Mouse (Mus musculus) left cerebral cortex, adult 2 months (tissue): ENCODE results near the gene Tubg2. TPM values are rescaled to one million over a fixed set of nuclear protein-coding genes. Genes with fewer than 3 reads are reported as not detected.
A peak's percentile ranks its signal among the peaks of the same experiment; 100 is the strongest.

Source experiments
- DNase-seq, 2 experiments: peaks; one replicate each; pipeline ENCODE4 v3.0.0; 2021 to 2022; ENCODE audit warnings: low spot score in 2 of 2, mixed read lengths in 1 of 2; ENCODE audit errors: extremely low spot score in 1 of 2
- H3K27ac ChIP-seq: fragments of 200-600 bp; 2 replicates; pipeline ENCODE4 v1.8.1; 2022
- H3K4me3 ChIP-seq: fragments of 200-600 bp; 2 replicates; pipeline ENCODE4 v1.8.1; 2022
- CTCF ChIP-seq: fragments of 200-600 bp; IDR thresholded peaks from 2 replicates; pipeline ENCODE4 v1.8.1; 2022; ENCODE audit warnings: antibody characterized with exemption, mild to moderate bottlenecking, moderate library complexity
- intact Hi-C: fragments of 180-260 bp; cut with DNase I; formaldehyde crosslinking; loops from one replicate; pipeline ENCODE4 v1.15.1; 2025
- total RNA-seq, 2 experiments: library from RNA; stranded (reverse); gene quantifications; 2 replicates each; pipeline ENCODE4 v1.2.3; 2021

Gene Tubg2
- total RNA-seq, 2 experiments from 2014 or later: 51.4 to 52.9 TPM

DNA sequence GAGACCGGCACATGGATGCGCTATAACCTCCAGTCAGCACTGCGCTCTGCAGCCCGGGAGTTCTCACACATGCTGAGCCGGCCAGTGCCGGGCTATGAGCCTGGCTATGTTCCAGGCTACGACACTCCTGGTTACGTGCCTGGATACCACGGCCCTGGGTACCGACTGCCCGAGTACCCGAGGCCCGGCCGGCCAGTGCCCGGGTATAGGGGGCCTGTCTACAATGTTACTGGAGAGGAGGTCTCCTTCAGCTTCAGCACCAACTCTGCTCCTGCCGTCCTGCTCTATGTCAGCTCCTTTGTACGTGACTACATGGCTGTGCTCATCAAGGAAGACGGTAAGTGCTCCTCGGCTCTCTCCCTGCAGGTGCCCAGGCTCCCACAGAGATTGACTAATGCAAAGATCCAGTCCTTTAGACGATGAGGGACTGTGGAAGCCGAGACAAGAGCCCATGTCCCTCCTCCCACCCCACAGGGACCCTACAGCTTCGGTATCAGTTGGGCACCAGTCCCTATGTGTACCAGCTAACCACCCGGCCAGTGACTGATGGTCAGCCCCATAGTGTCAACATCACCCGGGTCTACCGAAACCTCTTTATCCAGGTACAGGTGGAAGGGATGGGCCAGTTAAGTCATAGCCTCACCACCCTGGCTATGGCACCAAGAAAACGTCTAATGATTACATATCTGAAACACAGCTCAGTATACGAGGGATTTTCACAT is 31.0 kb downstream of the Tubg2 start:
- no peak for TF ChIP-seq CTCF
- H3K27ac ChIP-seq: no peak overlapping the region
- DNase-seq: no peak
- intact Hi-C loops: no loop called here
- H3K4me3 ChIP-seq: no peak overlapping the region

DNA sequence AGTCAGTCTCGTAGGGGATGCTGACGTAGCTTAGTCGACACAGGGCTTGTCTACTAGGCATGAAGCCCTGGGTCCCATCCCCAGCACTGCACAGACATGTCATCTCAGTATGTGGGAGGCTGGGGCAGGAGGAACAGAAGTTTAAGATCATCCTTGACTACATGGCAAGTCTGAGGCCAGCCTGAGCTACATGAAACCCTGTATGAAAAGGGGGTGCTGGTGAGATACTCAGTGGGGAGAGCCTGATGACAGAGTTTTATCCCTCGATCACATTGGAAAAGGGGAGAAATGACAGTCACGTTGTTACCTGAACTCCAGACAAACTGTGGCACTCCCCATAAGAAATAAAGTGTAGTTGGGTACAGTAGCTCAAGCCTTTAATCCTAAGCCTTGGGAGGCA is 31.8 kb downstream of the Tubg2 start:
- Histone ChIP-seq H3K4me3 (no peak overlapping the region), H3K27ac (no peak overlapping the region)
- intact Hi-C loops: no loop called here
- no peak for TF ChIP-seq CTCF
- DNase-seq: no peak

DNA sequence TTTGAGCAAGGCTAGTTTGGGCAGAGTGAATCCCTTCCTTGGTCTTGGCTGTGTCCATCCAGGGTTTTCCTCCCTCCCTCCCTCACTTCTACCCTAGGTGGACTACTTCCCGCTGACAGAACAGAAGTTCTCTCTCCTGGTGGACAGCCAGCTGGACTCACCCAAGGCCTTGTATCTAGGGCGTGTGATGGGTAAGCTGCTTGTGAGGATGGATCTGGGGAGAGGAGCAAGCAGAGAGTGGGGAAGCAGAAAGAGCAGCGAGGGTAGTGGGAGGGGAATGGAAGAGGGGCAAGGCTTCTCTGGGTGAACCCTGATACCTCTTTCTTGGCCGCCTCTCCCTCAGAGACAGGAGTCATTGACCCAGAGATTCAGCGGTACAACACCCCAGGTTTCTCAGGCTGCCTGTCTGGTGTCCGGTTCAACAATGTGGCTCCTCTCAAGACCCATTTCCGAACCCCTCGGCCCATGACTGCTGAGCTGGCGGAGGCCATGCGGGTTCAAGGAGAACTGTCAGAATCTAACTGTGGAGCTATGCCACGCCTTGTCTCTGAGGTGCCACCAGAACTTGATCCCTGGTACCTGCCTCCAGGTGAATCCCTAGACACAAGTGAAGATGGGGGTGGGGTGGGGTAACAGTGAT is 32.6 kb downstream of the Tubg2 start:
- intact Hi-C loops: no loop called here
- Histone ChIP-seq H3K27ac (no peak overlapping the region), H3K4me3 (no peak overlapping the region)
- TF ChIP-seq CTCF: no peak
- no peak for DNase-seq

DNA sequence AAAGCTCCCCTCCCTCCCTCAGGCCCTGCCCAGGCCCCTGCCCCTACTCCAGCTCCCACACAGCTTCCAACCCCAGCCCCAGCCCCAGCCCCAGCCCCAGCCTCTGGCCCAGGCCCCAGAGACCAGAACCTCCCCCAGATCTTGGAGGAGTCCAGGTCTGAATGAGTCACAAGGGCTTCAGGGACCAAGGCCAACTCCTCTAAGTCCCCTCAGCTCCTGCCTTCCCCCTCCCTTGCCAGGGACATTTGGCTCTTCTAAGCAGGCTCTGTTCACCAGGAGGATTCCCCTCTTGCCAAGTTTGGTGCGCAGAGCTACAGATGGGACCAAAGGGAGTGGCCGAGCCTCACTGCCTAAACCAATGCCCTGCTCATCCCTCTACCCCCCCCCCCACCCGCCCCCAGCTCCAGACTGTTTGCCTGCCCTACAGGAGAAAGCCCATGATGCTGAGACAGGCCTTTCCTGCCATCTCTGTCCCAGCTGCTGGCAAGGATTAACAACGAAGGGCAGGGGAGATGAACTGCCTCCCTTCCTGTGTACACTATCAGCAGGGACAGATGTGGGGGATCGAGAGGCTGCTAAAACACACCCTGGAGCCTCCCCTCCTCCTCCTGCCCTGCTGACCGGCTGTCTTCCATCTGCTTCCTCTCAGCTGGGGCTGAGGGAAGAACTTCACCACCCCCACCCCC is 33.9 kb downstream of the Tubg2 start:
- TF ChIP-seq CTCF: no peak
- intact Hi-C loops: no loop called here
- peak in 1 of 2 experiments; percentile 42 for DNase-seq
- peak overlapping the region; percentile 74 for H3K27ac ChIP-seq
- no peak overlapping the region for H3K4me3 ChIP-seq

DNA sequence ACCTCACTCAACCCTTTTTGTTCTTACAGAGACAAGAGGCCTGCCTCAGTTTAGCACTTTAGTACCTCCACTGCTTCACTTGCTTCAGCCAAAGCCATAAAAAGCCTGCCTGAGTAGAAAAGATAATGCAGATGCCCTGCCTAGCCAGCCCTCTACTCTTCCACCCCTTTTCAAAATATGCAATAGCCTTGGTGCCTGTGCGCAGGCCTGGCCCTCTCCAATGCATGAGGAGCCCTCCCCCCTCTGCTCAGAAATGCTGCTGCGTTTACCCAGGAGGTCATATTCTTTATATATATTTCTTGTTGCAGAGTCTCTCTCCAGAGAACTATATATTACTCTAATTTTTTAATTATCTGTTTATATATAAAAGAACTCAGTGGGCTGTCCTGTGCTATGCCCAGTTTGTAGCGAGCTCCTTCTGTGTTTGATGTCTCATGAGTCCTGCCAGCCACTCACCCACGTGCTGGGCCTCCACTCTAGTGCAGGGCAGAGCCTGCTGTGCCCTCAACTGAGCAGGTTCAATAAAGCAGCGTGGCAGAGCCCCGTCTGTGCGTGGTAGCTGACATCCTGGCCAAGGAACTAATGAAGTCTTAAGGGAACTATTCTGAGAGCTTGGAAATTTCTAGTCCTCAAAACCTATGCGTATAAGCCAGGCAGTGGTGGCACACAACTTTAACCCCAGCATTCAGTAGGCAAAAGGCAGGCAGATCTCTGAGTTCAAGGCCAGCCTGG is 34.6 kb downstream of the Tubg2 start:
- DNase-seq: no peak
- peak overlapping the region; percentile 72 for H3K27ac ChIP-seq
- intact Hi-C loops: no loop called here

DNA sequence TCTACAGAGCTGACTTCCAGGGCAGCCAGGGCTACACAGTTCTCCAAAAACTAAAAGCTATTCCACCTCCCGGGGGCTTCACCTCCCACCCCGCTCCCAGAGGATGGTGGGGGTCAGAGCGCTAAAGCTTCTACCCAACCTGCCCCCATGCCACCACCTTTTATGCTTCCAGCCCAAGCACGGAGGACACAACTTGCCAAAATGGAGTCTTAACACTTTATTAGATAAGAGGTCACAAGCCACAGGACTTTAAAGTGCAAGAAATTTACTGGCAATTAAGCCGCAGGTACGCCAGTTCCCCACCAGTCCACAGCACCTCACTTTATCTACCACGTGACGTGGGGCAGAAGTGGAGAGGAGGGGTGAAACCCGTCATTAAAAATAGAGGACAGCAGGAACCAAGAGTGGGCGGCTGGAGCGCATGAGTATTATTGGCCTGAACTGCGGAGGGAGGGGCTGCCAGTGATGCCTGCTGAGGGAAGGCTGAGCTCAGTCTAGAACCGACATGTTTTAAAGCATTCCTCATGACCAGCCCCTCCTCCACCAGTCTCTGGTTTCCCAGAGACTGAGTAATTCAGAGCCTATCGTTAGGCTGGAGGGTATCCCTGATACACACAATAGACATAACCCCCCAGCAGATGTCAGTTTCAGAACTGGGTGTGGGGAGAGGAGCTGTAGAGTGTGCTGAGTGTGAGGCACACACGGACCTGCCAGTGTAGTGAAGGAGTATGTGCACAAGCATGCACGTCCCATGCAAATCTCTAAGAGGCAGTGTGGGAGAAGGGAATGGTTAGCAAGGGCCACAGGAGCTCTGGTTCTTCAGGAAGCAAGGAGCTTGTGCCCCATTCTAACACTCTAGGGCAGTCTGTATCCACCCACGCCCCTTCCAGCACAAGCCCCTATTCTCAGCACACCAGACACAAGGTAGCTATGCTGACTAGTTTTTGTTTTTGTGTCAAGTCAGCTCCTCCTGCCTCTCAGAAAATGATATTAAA is 35.5 kb downstream of the Tubg2 start:
- Histone ChIP-seq H3K27ac (peak overlapping the region; percentile 59), H3K4me3 (no peak overlapping the region)
- DNase-seq: no peak
- intact Hi-C loops: no loop called here
- TF ChIP-seq CTCF: no peak

More for the DNA sequence above, 34.6 kb downstream of the Tubg2 start:
- no peak overlapping the region for H3K4me3 ChIP-seq
- TF ChIP-seq CTCF: no peak

DNA sequence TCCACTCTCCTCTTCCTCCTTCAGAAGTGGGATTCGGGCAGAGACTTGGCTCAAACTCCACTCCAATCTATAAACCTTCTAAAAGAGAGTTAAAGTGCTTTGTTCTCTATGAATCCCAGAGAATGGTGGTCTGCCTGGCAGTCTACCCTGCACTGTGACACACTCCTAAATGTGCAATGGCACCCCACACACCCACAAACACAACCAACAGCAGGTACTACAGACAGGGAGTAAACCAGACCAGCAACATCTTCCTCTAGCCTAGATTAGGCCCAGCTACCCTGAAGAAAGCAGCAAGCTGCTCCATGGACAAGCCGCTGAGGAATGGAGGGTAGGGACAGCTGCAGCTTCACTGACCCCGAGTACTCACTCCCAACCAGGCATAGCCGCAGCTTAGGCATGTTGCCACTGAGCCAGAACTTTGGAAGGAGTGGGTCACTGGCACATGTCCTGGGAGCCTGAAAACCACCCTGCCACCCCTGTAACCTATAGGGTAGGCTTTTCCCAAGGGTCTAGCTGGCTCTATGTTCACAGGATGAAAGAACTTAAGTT is 36.3 kb downstream of the Tubg2 start:
- intact Hi-C loops: no loop called here
- TF ChIP-seq CTCF: no peak
- Histone ChIP-seq H3K27ac (no peak overlapping the region), H3K4me3 (no peak overlapping the region)
- no peak for DNase-seq

DNA sequence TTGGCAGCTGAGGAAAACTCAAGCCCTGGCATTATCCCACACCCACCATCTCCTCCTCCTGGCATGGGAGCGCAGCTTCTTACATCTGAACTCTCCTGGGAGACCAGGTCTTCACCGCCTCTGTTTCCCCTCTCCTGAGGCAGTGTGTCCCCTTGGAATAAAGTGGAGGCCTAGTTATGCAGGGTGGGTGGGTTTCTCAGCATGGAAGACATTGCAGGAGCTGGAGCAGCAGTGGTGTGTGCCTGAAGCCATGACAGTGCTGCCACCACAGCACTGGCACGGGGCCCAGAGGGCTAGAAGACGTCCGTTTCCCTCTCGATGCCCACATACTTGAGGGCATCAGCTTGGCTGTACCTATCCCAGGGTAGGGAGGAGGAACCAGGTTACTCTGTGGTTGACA is 36.9 kb downstream of the Tubg2 start:
- no peak overlapping the region for H3K27ac ChIP-seq
- no peak for DNase-seq
- no peak for TF ChIP-seq CTCF
- H3K4me3 ChIP-seq: no peak overlapping the region
- intact Hi-C loops: no loop called here

DNA sequence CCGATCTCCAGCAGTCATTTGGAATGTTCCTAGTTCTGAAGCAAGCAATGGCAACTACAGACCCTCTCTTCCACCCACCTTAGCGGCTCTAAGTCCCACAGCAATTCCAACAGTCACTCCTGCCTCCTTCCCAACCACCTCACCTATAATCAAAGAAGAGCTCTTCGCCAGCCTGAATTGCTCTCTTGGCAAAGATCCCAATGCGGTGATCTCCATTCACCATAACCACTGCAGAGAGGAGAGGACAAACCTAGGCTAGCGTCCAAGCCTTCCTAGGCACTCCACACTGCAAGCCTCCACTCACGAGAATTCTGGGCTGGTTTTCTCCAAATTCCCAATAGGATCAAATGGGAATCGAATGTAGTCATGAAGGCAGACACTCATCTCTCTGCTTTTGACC is 37.4 kb downstream of the Tubg2 start:
- intact Hi-C loops: no loop called here
- no peak overlapping the region for H3K27ac ChIP-seq

DNA sequence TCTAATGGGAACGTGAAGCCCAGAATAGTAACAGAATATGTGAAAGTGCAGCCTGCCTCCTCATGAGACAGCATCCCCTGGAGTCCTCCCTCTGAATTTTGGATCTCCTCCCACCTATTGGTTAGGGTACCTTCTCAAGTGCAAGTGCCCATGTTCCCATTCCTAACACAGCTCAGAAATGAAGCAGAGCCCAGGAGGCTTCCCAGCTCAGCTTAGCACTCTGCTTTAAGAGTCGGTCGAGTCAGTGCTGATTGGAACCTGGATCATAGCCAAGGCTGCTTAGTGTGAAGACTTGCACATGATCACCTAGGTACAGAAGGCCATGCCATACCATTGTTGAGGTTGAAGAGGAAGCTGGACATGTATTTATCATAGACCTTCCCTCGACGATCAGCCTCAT is 38.4 kb downstream of the Tubg2 start:
- no peak overlapping the region for H3K27ac ChIP-seq
- no peak for TF ChIP-seq CTCF
- intact Hi-C loops: no loop called here

More for the DNA sequence above, 37.4 kb downstream of the Tubg2 start:
- DNase-seq: no peak
- TF ChIP-seq CTCF: no peak
- H3K4me3 ChIP-seq: no peak overlapping the region

DNA sequence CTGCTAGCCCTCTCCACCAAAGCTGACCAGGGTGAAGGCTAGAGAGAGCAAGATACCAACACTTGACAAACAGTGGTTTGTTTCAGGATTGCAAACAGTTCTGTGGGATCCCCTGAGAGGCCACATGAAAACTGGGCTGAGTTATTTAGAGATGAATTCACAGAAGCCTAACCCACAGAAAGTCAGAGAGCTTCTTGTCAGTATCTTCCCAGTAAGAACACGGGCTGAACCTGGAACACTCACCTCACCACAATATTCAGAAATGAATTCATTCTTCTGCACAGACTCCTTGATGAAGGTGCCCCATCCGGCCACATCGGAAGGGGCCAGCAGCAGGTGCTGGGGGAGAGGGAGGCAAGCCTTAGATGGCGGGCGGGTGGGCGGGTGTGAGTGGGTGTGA is 38.9 kb downstream of the Tubg2 start:
- no peak overlapping the region for H3K27ac ChIP-seq
- H3K4me3 ChIP-seq: no peak overlapping the region
- intact Hi-C loops: no loop called here
- DNase-seq: no peak
- TF ChIP-seq CTCF: no peak

More for the DNA sequence above, 38.4 kb downstream of the Tubg2 start:
- DNase-seq: no peak
- no peak overlapping the region for H3K4me3 ChIP-seq
